ENCODE assay signal across 9 mouse cellular contexts in genomic region chr19:44389507-44389906, GRCm38 (mm10). TPM values are rescaled to one million over a fixed set of nuclear protein-coding genes. Genes with fewer than 3 reads are reported as not detected.
A peak's percentile ranks its signal among the peaks of the same experiment; 100 is the strongest.
DNase-seq lines count a peak whose midpoint lies in the region; ATAC-seq and TF ChIP-seq lines count a peak whose summit lies in the region.
"Had no signal": no experiment of that assay in that cellular context is flagged by ENCODE, and none has a peak within 500 bp of the region (broad histone marks: within the 10 kb centered on the region; RNA-seq: fewer than 3 reads in every experiment).

No protein-coding gene starts in this region.

- no peaks in the 10 kb centered on the region for H3K27me3 ChIP-seq in limb, embryonic 15.5 days
- H3K27me3 ChIP-seq in forebrain, embryonic 11.5 days (ENCODE audit: control insufficient read depth, insufficient read depth, low read length), result no peaks in the 10 kb centered on the region

- peak; percentile 50 for DNase-seq in adrenal gland, postnatal 10 days
- DNase-seq in adrenal gland, adult 8-10 months, result no peak
- peak; percentile 27 for DNase-seq in lung, postnatal 14 days
- no peak for DNase-seq in lung, adult 2 months
- DNase-seq in retina, postnatal 1 day, result no peak
- DNase-seq in forebrain, embryonic 11.5 days (ENCODE audit: low spot score), result no peak
- DNase-seq: kidney, adult 2 months had no signal

- peak overlapping the region; percentile 92 for H3K27ac ChIP-seq in limb, embryonic 15.5 days
- H3K27ac ChIP-seq in olfactory bulb, adult 2 months (ENCODE audit: insufficient read depth, low read depth, low read length), result peak overlapping the region; percentile 85
- no peak overlapping the region for H3K27ac ChIP-seq in forebrain, embryonic 11.5 days (ENCODE audit: low read depth, low read length)

- H3K4me2 ChIP-seq in limb, embryonic 15.5 days, result no peak overlapping the region
- no peak overlapping the region for H3K4me2 ChIP-seq in forebrain, embryonic 11.5 days (ENCODE audit: low read depth, low read length, severe bottlenecking)

- H3K9ac ChIP-seq in limb, embryonic 15.5 days, result no peak overlapping the region
- H3K9ac ChIP-seq in forebrain, embryonic 11.5 days (ENCODE audit: low read length), result no peak overlapping the region

- ATAC-seq in limb, embryonic 15.5 days (ENCODE audit: insufficient number of reproducible peaks, low FRiP score, low TSS enrichment, low read depth), result no peak
- no peak for ATAC-seq in forebrain, embryonic 11.5 days (replicated peaks; ENCODE audit: low FRiP score)

- H3K4me1 ChIP-seq in lung, adult 2 months (ENCODE audit: control insufficient read depth, insufficient read depth, low read length), result peaks cover 5% of the 10 kb centered on the region; the same call in 1 of the 2 replicates
- peaks cover 22% of the 10 kb centered on the region; the same call in 1 of the 2 replicates for H3K4me1 ChIP-seq in limb, embryonic 15.5 days
- peaks cover 19% of the 10 kb centered on the region for H3K4me1 ChIP-seq in olfactory bulb, adult 2 months (ENCODE audit: control insufficient read depth, insufficient read depth, low read length)
- H3K4me1 ChIP-seq in forebrain, embryonic 11.5 days (replicated peaks; ENCODE audit: control insufficient read depth, insufficient read depth, low read length), result peaks cover 5% of the 10 kb centered on the region; the same call in 1 of the 2 replicates

- no peak for TF ChIP-seq CTCF in lung, adult 2 months (IDR thresholded peaks at IDR 0.05; ENCODE audit: insufficient read depth, low read length)
- TF ChIP-seq CTCF in olfactory bulb, adult 2 months (IDR thresholded peaks at IDR 0.05; ENCODE audit: insufficient read depth, low read depth, low read length), result no peak

- H3K4me3 ChIP-seq in lung, adult 2 months (replicated peaks; ENCODE audit: extremely low read depth, low read depth, low read length), result no peak overlapping the region
- H3K4me3 ChIP-seq in limb, embryonic 15.5 days, result no peak overlapping the region
- no peak overlapping the region for H3K4me3 ChIP-seq in olfactory bulb, adult 2 months (ENCODE audit: insufficient read depth, low read depth, low read length)
- no peak overlapping the region for H3K4me3 ChIP-seq in forebrain, embryonic 11.5 days (ENCODE audit: low read depth, low read length)

- no peaks in the 10 kb centered on the region for H3K9me3 ChIP-seq in limb, embryonic 15.5 days
- H3K9me3 ChIP-seq in forebrain, embryonic 11.5 days (ENCODE audit: control insufficient read depth, low read length), result no peaks in the 10 kb centered on the region

- TF ChIP-seq POLR2A in lung, adult 2 months (IDR thresholded peaks at IDR 0.05; ENCODE audit: borderline replicate concordance, extremely low read depth, low read depth, low read length), result no peak
- no peak for TF ChIP-seq POLR2A in olfactory bulb, adult 2 months (IDR thresholded peaks at IDR 0.05; ENCODE audit: insufficient read depth, low read depth, low read length)

- 48% methylated on average over 1 of the region's 1 CpGs for WGBS in lung, adult 2 months
- 16% methylated on average over 1 of the region's 1 CpGs for WGBS in limb, embryonic 15.5 days
- 57% methylated on average over 1 of the region's 1 CpGs for WGBS in olfactory bulb, adult 2 months
- WGBS in forebrain, embryonic 11.5 days, result 6% methylated on average over 1 of the region's 1 CpGs

- H3K36me3 ChIP-seq in limb, embryonic 15.5 days, result no peaks in the 10 kb centered on the region
- H3K36me3 ChIP-seq in forebrain, embryonic 11.5 days (ENCODE audit: control insufficient read depth, insufficient read depth, low read length), result no peaks in the 10 kb centered on the region

RNA-seq across cellular contexts. Expression of gene Scd1, which starts 18.2 kb away (rescaled TPM):
- total RNA-seq in adrenal gland, postnatal 10 days (2021), result 100 to 1,000 TPM; 181 to 382 TPM
- 1,000 to 10,000 TPM in 1 of 4 experiments, 100 to 1,000 TPM in 3; 370 to 1,578 (median 696) TPM for total RNA-seq in adrenal gland, adult 8-10 months (2022)
- polyA plus RNA-seq in lung, adult 2 months (2012; rRNA removed), result 3,425 and 3,454 TPM in 2 replicates
- 5.0 and 6.5 TPM in 2 replicates for polyA plus RNA-seq in limb, embryonic 15.5 days (2015; fragmentation: Nextera tagmentation; extraction: Ambion mirVana)
- polyA plus RNA-seq in olfactory bulb, adult 2 months (2012; ENCODE audit: insufficient read depth, insufficient read length, low replicate concordance, missing spikeins), result 648 TPM in 1 of 2 replicates, not detected in the other
- polyA plus RNA-seq in forebrain, embryonic 11.5 days (2014; fragmentation: Nextera tagmentation; extraction: Ambion mirVana), result 18.8 and 19.2 TPM in 2 replicates

RNA-seq across cellular contexts. Expression of gene Scd4, which starts 56.6 kb away (rescaled TPM):
- 1 to 10 TPM; 1.6 to 1.7 TPM for total RNA-seq in adrenal gland, postnatal 10 days (2021)
- total RNA-seq in adrenal gland, adult 8-10 months (2022), result 1 to 10 TPM; 4.5 to 7.6 (median 6.6) TPM
- polyA plus RNA-seq in lung, adult 2 months (2012; rRNA removed), result 0.46 and 0.97 TPM in 2 replicates
- polyA plus RNA-seq in limb, embryonic 15.5 days (2015; fragmentation: Nextera tagmentation; extraction: Ambion mirVana), result 0.20 and 0.41 TPM in 2 replicates
- polyA plus RNA-seq in olfactory bulb, adult 2 months (2012; ENCODE audit: insufficient read depth, insufficient read length, low replicate concordance, missing spikeins), result not detected in 2 replicates
- not detected in 2 replicates for polyA plus RNA-seq in forebrain, embryonic 11.5 days (2014; fragmentation: Nextera tagmentation; extraction: Ambion mirVana)

Comparison
In these comparisons a context has a peak if more than half of its experiments do, and no peak if none do; other contexts are left out.
1. DNase-seq: peak in adrenal gland, postnatal 10 days (single experiment) and lung, postnatal 14 days (single experiment); none in adrenal gland, adult 8-10 months (single experiment), lung, adult 2 months (single experiment), retina, postnatal 1 day (single experiment) and forebrain, embryonic 11.5 days (single experiment).